Mouse (Mus musculus): Measurements from ENCODE around the gene Plch2.

Gene Plch2

DNA sequence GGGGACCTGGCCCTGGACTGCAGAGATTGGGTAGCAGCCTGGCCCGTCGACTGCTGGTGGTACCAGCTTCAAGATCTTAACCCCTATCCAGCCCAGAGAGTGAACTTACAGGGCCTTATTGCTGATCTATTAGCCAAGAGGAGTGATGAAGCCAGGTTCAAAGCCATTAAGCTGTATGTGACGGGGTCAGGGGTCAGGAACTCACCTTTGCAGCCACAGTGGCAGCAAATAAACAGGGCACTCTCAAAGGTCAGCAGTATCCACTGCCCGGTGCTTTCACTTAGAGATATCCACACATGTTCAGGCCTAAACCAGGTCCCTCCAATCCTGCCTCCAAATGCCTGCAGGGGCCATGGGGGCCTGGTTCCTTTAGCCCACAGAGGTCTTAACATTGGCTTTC lies 41.0 kb downstream of the Plch2 start:
- Histone ChIP-seq H3K9me3 (ENCODE audit: low read length) (no peaks in the 10 kb centered on the region), H3K36me3 (ENCODE audit: insufficient read depth, low read length) (no peaks in the 10 kb centered on the region), H3K4me3 (replicated peaks; ENCODE audit: low read length) (no peak overlapping the region), H3K4me1 (replicated peaks; ENCODE audit: low read depth, low read length) (peaks cover 16% of the 10 kb centered on the region), H3K27me3 (ENCODE audit: insufficient read depth, low read length) (peaks cover 34% of the 10 kb centered on the region)
- TF ChIP-seq CTCF (conservative IDR thresholded peaks at IDR 0.05; ENCODE audit: low read length): no peak

DNA sequence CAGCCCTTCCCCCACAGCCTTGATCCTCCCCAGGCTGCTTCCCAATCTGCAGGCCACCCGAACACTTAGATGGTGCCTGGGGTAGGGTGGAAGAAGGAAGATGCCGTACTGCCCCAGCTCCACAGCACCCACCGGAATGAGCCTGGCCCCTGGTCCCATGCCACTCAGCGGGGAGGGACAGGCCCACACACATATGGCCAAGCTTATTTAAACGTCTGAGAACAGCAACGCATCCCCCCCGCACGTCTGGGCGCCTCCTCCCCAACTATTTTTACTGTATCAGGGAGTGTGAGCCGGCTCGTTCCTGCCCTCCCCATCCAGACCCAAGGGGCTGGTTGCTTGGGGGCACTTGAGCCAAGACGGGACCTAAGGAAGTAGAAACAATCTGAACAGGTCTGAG lies 41.8 kb downstream of the Plch2 start:
- TF ChIP-seq CTCF (conservative IDR thresholded peaks at IDR 0.05; ENCODE audit: low read length) (no peak), POU5F1 (IDR thresholded peaks at IDR 0.05; ENCODE audit: borderline replicate concordance, low read length) (no peak)
- Histone ChIP-seq H3K9me3 (ENCODE audit: low read length) (no peaks in the 10 kb centered on the region), H3K4me1 (replicated peaks; ENCODE audit: low read depth, low read length) (peaks cover 16% of the 10 kb centered on the region), H3K4me3 (replicated peaks; ENCODE audit: low read length) (no peak overlapping the region), H3K36me3 (ENCODE audit: insufficient read depth, low read length) (no peaks in the 10 kb centered on the region), H3K27me3 (ENCODE audit: insufficient read depth, low read length) (peaks cover 37% of the 10 kb centered on the region)

DNA sequence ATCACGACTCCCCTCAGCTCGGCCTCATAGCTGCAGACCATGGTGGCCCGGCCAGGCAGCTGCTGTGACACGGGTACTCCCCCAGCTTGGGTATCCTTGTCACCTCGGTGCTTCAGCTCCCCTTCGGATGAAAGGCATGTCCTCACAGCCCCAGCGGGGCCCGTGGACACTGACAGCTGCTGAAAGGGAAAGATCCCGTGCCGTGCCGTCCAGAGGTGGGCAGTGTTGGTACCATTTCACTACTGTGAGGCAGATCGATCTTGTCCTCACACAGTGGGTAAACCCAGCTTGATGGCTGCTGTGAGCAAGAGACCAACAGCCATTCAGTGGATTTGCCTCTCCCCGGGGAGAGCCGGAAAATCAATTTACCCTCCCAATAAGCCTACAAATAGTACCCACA lies 42.3 kb downstream of the Plch2 start:
- TF ChIP-seq NANOG (IDR thresholded peaks at IDR 0.05; ENCODE audit: borderline replicate concordance, low read length): no peak
- TF ChIP-seq POU5F1 (IDR thresholded peaks at IDR 0.05; ENCODE audit: borderline replicate concordance, low read length): no peak
- TF ChIP-seq CTCF (conservative IDR thresholded peaks at IDR 0.05; ENCODE audit: low read length): no peak
- Histone ChIP-seq H3K36me3 (ENCODE audit: insufficient read depth, low read length) (no peaks in the 10 kb centered on the region), H3K4me3 (replicated peaks; ENCODE audit: low read length) (no peak overlapping the region), H3K4me1 (replicated peaks; ENCODE audit: low read depth, low read length) (peaks cover 10% of the 10 kb centered on the region), H3K27me3 (ENCODE audit: insufficient read depth, low read length) (peaks cover 39% of the 10 kb centered on the region), H3K9me3 (ENCODE audit: low read length) (no peaks in the 10 kb centered on the region)

DNA sequence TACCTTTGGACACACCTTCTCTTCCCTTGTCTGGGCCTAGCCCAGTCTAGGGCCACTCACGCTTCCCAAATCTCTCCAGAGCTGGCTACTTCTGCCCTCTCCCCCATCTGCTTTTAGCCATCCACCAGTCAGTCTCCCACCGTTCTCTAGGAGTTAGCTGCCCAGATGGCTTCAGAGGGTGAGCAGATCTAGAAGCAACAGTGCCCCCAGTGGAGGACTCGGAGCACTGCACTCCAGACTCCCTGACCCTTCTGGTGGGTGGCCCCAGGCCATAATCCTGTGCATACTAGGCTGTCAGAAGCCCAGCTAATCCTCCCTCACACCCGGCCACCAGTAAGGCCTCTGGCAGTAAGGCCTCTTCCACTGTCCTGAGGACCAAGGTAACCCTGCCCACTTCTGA lies 43.8 kb downstream of the Plch2 start:
- H3K27me3 ChIP-seq (ENCODE audit: insufficient read depth, low read length): peaks cover 41% of the 10 kb centered on the region
- no peak for TF ChIP-seq POU5F1 (IDR thresholded peaks at IDR 0.05; ENCODE audit: borderline replicate concordance, low read length)
- peak; percentile 95 for TF ChIP-seq CTCF (conservative IDR thresholded peaks at IDR 0.05; ENCODE audit: low read length)
- no peaks in the 10 kb centered on the region for H3K4me1 ChIP-seq (replicated peaks; ENCODE audit: low read depth, low read length)
- no peaks in the 10 kb centered on the region for H3K36me3 ChIP-seq (ENCODE audit: insufficient read depth, low read length)
- no peaks in the 10 kb centered on the region for H3K9me3 ChIP-seq (ENCODE audit: low read length)
- no peak overlapping the region for H3K4me3 ChIP-seq (replicated peaks; ENCODE audit: low read length)

DNA sequence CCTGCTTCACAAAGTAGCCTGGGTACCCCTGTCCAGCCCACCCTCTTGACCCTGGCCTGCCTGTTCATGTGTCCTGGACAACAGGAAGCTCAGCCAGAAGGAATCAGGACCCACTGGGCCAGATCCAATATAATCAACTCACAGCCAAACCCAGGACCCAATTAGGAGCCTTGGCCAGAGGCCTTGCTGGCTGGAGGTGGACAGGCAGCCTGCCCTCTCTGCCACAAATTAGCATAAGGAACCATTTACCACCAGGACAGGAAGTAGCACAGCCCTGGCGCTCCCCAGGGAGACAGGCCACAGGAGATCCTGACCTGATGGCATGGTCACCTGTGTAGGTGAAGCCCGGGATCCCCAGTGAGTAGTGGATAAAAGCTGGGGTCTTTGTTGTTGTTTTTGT lies 44.5 kb downstream of the Plch2 start:
- TF ChIP-seq CTCF (conservative IDR thresholded peaks at IDR 0.05; ENCODE audit: low read length): no peak
- TF ChIP-seq NANOG (IDR thresholded peaks at IDR 0.05; ENCODE audit: borderline replicate concordance, low read length): no peak
- TF ChIP-seq POU5F1 (IDR thresholded peaks at IDR 0.05; ENCODE audit: borderline replicate concordance, low read length): no peak
- no peaks in the 10 kb centered on the region for H3K4me1 ChIP-seq (replicated peaks; ENCODE audit: low read depth, low read length)
- H3K9me3 ChIP-seq (ENCODE audit: low read length): no peaks in the 10 kb centered on the region
- H3K36me3 ChIP-seq (ENCODE audit: insufficient read depth, low read length): no peaks in the 10 kb centered on the region
- H3K27me3 ChIP-seq (ENCODE audit: insufficient read depth, low read length): peaks cover 35% of the 10 kb centered on the region
- H3K4me3 ChIP-seq (replicated peaks; ENCODE audit: low read length): no peak overlapping the region

DNA sequence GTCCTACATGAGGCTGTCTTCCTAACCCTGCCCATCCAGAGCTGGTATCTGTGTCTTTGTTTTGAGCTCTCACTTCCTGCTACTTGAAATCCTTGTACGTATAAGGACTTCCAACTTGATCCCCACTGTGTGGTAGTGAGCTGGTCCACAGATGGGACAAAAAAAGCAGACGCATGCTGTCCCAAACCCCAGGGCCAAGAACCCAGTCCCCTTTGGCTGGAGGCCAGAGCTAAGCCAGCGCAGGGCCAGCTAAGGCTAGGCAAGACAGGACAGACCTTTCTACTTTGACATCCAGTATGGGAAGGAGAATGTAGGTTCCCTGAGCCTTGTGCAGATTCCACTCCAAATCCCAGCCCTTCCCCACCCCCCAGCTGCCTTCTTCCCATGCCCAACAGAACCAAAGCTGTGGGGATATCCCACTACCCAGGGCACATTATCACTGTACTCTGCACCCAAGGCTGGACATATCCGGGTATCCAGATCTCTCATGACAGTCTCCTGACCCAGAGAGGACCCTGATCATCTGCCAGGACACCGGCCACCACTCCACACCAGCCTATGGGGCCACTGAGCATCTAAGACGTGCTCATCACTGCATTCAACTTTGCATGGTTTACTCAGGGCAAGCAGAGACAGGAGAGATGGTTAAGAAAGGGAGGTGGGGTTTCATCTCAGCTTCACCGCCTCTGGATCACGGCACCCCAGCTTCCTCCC lies 45.1 kb downstream of the Plch2 start:
- H3K27me3 ChIP-seq (ENCODE audit: insufficient read depth, low read length): peaks cover 30% of the 10 kb centered on the region
- TF ChIP-seq CTCF (conservative IDR thresholded peaks at IDR 0.05; ENCODE audit: low read length): no peak
- TF ChIP-seq NANOG (IDR thresholded peaks at IDR 0.05; ENCODE audit: borderline replicate concordance, low read length): no peak
- no peak for TF ChIP-seq POU5F1 (IDR thresholded peaks at IDR 0.05; ENCODE audit: borderline replicate concordance, low read length)
- no peak overlapping the region for H3K4me3 ChIP-seq (replicated peaks; ENCODE audit: low read length)
- no peaks in the 10 kb centered on the region for H3K9me3 ChIP-seq (ENCODE audit: low read length)
- H3K4me1 ChIP-seq (replicated peaks; ENCODE audit: low read depth, low read length): no peaks in the 10 kb centered on the region
- no peaks in the 10 kb centered on the region for H3K36me3 ChIP-seq (ENCODE audit: insufficient read depth, low read length)

DNA sequence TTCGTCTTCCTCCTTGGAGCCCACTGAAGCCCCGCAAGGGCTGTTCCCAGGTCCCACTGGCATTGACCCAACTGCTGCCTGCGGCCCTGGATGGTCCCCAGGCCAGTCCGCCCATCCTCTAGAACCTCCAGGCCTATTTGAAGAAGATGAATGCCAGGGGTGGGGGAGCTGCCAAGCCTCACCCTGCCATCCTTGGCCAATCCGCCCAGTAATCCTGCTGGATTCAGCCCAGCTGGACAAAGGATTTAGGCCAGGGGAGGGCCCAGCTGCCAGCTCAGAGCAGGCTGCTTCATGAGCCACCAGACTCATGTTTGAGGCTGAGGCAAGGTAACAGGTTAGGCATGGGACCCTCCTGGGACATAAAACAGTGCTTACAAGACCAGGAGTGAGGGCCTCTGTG lies 45.7 kb downstream of the Plch2 start:
- Histone ChIP-seq H3K27me3 (ENCODE audit: insufficient read depth, low read length) (peaks cover 30% of the 10 kb centered on the region), H3K9me3 (ENCODE audit: low read length) (no peaks in the 10 kb centered on the region), H3K4me3 (replicated peaks; ENCODE audit: low read length) (no peak overlapping the region), H3K4me1 (replicated peaks; ENCODE audit: low read depth, low read length) (no peaks in the 10 kb centered on the region), H3K36me3 (ENCODE audit: insufficient read depth, low read length) (no peaks in the 10 kb centered on the region)
- TF ChIP-seq CTCF (conservative IDR thresholded peaks at IDR 0.05; ENCODE audit: low read length): no peak
- no peak for TF ChIP-seq POU5F1 (IDR thresholded peaks at IDR 0.05; ENCODE audit: borderline replicate concordance, low read length)
- no peak for TF ChIP-seq NANOG (IDR thresholded peaks at IDR 0.05; ENCODE audit: borderline replicate concordance, low read length)

DNA sequence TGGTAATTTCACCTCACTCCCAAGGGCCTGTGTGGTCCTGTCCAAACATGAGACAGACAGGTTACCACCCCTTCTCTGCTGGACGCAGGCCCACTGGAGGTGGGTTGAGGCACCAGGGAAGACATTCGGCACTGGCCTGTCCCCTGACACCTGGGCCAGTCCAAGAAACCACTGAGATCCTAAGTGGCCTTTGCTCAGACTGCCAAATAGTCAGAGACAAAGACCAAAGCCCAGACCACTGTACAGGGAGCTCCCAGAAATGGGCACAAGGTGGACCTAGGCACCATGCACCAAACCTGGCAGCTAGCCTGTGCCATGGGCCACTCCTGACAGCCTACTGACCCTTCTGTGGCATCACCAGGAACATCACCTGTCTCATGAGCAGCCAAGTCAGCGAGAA lies 47.4 kb downstream of the Plch2 start:
- Histone ChIP-seq H3K9me3 (ENCODE audit: low read length) (no peaks in the 10 kb centered on the region), H3K4me1 (replicated peaks; ENCODE audit: low read depth, low read length) (no peaks in the 10 kb centered on the region), H3K36me3 (ENCODE audit: insufficient read depth, low read length) (no peaks in the 10 kb centered on the region), H3K27me3 (ENCODE audit: insufficient read depth, low read length) (peaks cover 26% of the 10 kb centered on the region), H3K4me3 (replicated peaks; ENCODE audit: low read length) (no peak overlapping the region)
- TF ChIP-seq NANOG (IDR thresholded peaks at IDR 0.05; ENCODE audit: borderline replicate concordance, low read length): no peak
- TF ChIP-seq CTCF (conservative IDR thresholded peaks at IDR 0.05; ENCODE audit: low read length): no peak
- no peak for TF ChIP-seq POU5F1 (IDR thresholded peaks at IDR 0.05; ENCODE audit: borderline replicate concordance, low read length)

DNA sequence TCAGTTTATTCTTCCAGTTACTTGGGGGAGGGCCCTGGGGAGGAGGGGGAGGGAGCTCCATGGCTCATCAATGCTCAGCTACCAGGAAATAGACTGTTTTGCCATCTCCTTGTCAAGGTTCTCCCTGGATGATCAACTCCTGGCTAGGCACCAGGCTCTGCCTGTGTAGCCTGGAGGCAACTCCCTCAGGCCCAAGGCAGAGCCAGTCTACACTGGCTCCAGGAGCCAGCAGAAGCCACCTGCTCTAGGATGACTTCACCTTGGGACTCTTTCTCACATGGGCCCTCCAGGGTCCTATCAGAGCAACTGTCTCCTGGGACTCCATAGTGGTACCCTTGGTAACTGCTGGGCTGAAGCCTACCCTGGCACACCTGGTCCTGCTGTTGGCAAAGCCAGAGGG lies 48.5 kb downstream of the Plch2 start:
- Histone ChIP-seq H3K36me3 (ENCODE audit: insufficient read depth, low read length) (no peaks in the 10 kb centered on the region), H3K4me1 (replicated peaks; ENCODE audit: low read depth, low read length) (no peaks in the 10 kb centered on the region), H3K9me3 (ENCODE audit: low read length) (no peaks in the 10 kb centered on the region), H3K27me3 (ENCODE audit: insufficient read depth, low read length) (peaks cover 19% of the 10 kb centered on the region), H3K4me3 (replicated peaks; ENCODE audit: low read length) (no peak overlapping the region)
- no peak for TF ChIP-seq POU5F1 (IDR thresholded peaks at IDR 0.05; ENCODE audit: borderline replicate concordance, low read length)
- no peak for TF ChIP-seq NANOG (IDR thresholded peaks at IDR 0.05; ENCODE audit: borderline replicate concordance, low read length)

All from E14TG2a.4 (cell line).